Mouse (Mus musculus): Measurements from ENCODE around the gene Tnfaip2. TPM values are rescaled to one million over a fixed set of nuclear protein-coding genes. Genes with fewer than 3 reads are reported as not detected.
A peak's percentile ranks its signal among the peaks of the same experiment; 100 is the strongest.

Tnfaip2 gene
- polyA plus RNA-seq, 2 experiments = 10.0 to 10.2 TPM

- no peak for DNase-seq (ENCODE audit: low spot score)
- no peak for ATAC-seq (ENCODE audit: low FRiP score, low read depth)
- TF ChIP-seq POLR2A (IDR thresholded peaks at IDR 0.05; ENCODE audit: borderline replicate concordance, extremely low read depth, insufficient read depth, insufficient read length) = no peak
- WGBS = 2% methylated on average over 21 of the region's 24 CpGs
- Histone ChIP-seq H3K27me3 (ENCODE audit: control insufficient read depth, insufficient read depth, low read length) (peaks cover 23% of the 10 kb centered on the region), H3K9ac (ENCODE audit: low read depth, low read length, severe bottlenecking) (peak within 1 kb of the TSS; percentile 38), H3K4me2 (replicated peaks; ENCODE audit: low read depth, low read length, severe bottlenecking) (peak within 1 kb of the TSS; percentile 51), H3K27ac (replicated peaks; ENCODE audit: low read depth, low read length) (no peak within 1 kb of the TSS), H3K9me3 (ENCODE audit: control insufficient read depth, low read length) (no peaks in the 10 kb centered on the region), H3K36me3 (ENCODE audit: control insufficient read depth, insufficient read depth, low read length) (no peaks in the 10 kb centered on the region), H3K4me1 (ENCODE audit: control insufficient read depth, insufficient read depth, low read length) (peaks cover 6% of the 10 kb centered on the region), H3K4me3 (replicated peaks; ENCODE audit: low read length) (peak within 1 kb of the TSS; percentile 34)
These were observed 35.6 kb upstream of the Tnfaip2 start, which contains the start of gene Lbhd2 for GRCm38 (mm10) chr12:111406622-111407021. Gene Lbhd2, plus strand, starts transcription at chr12:111406809.

- no peak overlapping the region for H3K9ac ChIP-seq (ENCODE audit: low read depth, low read length, severe bottlenecking)
- no peaks in the 10 kb centered on the region for H3K9me3 ChIP-seq (ENCODE audit: control insufficient read depth, low read length)
- H3K4me1 ChIP-seq (ENCODE audit: control insufficient read depth, insufficient read depth, low read length) = peaks cover 19% of the 10 kb centered on the region
- H3K27me3 ChIP-seq (ENCODE audit: control insufficient read depth, insufficient read depth, low read length) = peaks cover 23% of the 10 kb centered on the region
- no peak for TF ChIP-seq POLR2A (IDR thresholded peaks at IDR 0.05; ENCODE audit: borderline replicate concordance, extremely low read depth, insufficient read depth, insufficient read length)
- H3K4me2 ChIP-seq (replicated peaks; ENCODE audit: low read depth, low read length, severe bottlenecking) = no peak overlapping the region
- H3K27ac ChIP-seq (replicated peaks; ENCODE audit: low read depth, low read length) = no peak overlapping the region
- H3K4me3 ChIP-seq (replicated peaks; ENCODE audit: low read length) = no peak overlapping the region
- WGBS = 33% methylated on average over 5 of the region's 5 CpGs
- no peak for DNase-seq (ENCODE audit: low spot score)
- no peaks in the 10 kb centered on the region for H3K36me3 ChIP-seq (ENCODE audit: control insufficient read depth, insufficient read depth, low read length)
- ATAC-seq (ENCODE audit: low FRiP score, low read depth) = no peak
These were observed 32.7 kb upstream of the Tnfaip2 start for GRCm38 (mm10) chr12:111409583-111409982.

- Histone ChIP-seq H3K9ac (ENCODE audit: low read depth, low read length, severe bottlenecking) (no peak overlapping the region; the same call in 1 of the 2 replicates), H3K27ac (replicated peaks; ENCODE audit: low read depth, low read length) (peak overlapping the region; percentile 28; the same call in 1 of the 2 replicates), H3K27me3 (ENCODE audit: control insufficient read depth, insufficient read depth, low read length) (peaks cover 13% of the 10 kb centered on the region), H3K9me3 (ENCODE audit: control insufficient read depth, low read length) (no peaks in the 10 kb centered on the region), H3K4me1 (ENCODE audit: control insufficient read depth, insufficient read depth, low read length) (peaks cover 19% of the 10 kb centered on the region), H3K36me3 (ENCODE audit: control insufficient read depth, insufficient read depth, low read length) (no peaks in the 10 kb centered on the region), H3K4me2 (replicated peaks; ENCODE audit: low read depth, low read length, severe bottlenecking) (no peak overlapping the region), H3K4me3 (replicated peaks; ENCODE audit: low read length) (no peak overlapping the region)
- ATAC-seq (ENCODE audit: low FRiP score, low read depth) (no peak), DNase-seq (ENCODE audit: low spot score) (no peak)
- 74% methylated on average over 8 of the region's 8 CpGs for WGBS
- no peak for TF ChIP-seq POLR2A (IDR thresholded peaks at IDR 0.05; ENCODE audit: borderline replicate concordance, extremely low read depth, insufficient read depth, insufficient read length)
These were observed 30.5 kb upstream of the Tnfaip2 start for GRCm38 (mm10) chr12:111411631-111412355.

GRCm38 (mm10) chr12:111412581-111413284, 29.5 kb upstream of the Tnfaip2 start:
- H3K36me3 ChIP-seq (ENCODE audit: control insufficient read depth, insufficient read depth, low read length) = no peaks in the 10 kb centered on the region
- no peaks in the 10 kb centered on the region for H3K9me3 ChIP-seq (ENCODE audit: control insufficient read depth, low read length)
- H3K9ac ChIP-seq (ENCODE audit: low read depth, low read length, severe bottlenecking) = peak overlapping the region; percentile 41
- peak overlapping the region; percentile 60 for H3K4me2 ChIP-seq (replicated peaks; ENCODE audit: low read depth, low read length, severe bottlenecking)
- WGBS = 12% methylated on average over 12 of the region's 12 CpGs
- no peak for TF ChIP-seq POLR2A (IDR thresholded peaks at IDR 0.05; ENCODE audit: borderline replicate concordance, extremely low read depth, insufficient read depth, insufficient read length)
- peak overlapping the region; percentile 32 for H3K4me3 ChIP-seq (replicated peaks; ENCODE audit: low read length)
- peak; percentile 38 for ATAC-seq (ENCODE audit: low FRiP score, low read depth)
- peak overlapping the region; percentile 44; the same call in 1 of the 2 replicates for H3K27ac ChIP-seq (replicated peaks; ENCODE audit: low read depth, low read length)
- 0 out of 2 replicates have a peak, but pooled peaks cover 5% of the 10 kb centered on the region for H3K27me3 ChIP-seq (ENCODE audit: control insufficient read depth, insufficient read depth, low read length)
- DNase-seq (ENCODE audit: low spot score) = peak; percentile 53
- peaks cover 25% of the 10 kb centered on the region for H3K4me1 ChIP-seq (ENCODE audit: control insufficient read depth, insufficient read depth, low read length)

- Histone ChIP-seq H3K27ac (replicated peaks; ENCODE audit: low read depth, low read length) (peak overlapping the region; percentile 44; the same call in 1 of the 2 replicates), H3K36me3 (ENCODE audit: control insufficient read depth, insufficient read depth, low read length) (no peaks in the 10 kb centered on the region), H3K9me3 (ENCODE audit: control insufficient read depth, low read length) (no peaks in the 10 kb centered on the region), H3K4me1 (ENCODE audit: control insufficient read depth, insufficient read depth, low read length) (peaks cover 25% of the 10 kb centered on the region), H3K4me3 (replicated peaks; ENCODE audit: low read length) (peak overlapping the region; percentile 32), H3K9ac (ENCODE audit: low read depth, low read length, severe bottlenecking) (peak overlapping the region; percentile 41), H3K27me3 (ENCODE audit: control insufficient read depth, insufficient read depth, low read length) (0 out of 2 replicates have a peak, but pooled peaks cover 5% of the 10 kb centered on the region), H3K4me2 (replicated peaks; ENCODE audit: low read depth, low read length, severe bottlenecking) (peak overlapping the region; percentile 60)
- no peak for TF ChIP-seq POLR2A (IDR thresholded peaks at IDR 0.05; ENCODE audit: borderline replicate concordance, extremely low read depth, insufficient read depth, insufficient read length)
- ATAC-seq (ENCODE audit: low FRiP score, low read depth) (peak; percentile 86), DNase-seq (ENCODE audit: low spot score) (peak; percentile 87)
- 0% methylated on average over 16 of the region's 21 CpGs for WGBS
These were observed 29.0 kb upstream of the Tnfaip2 start for GRCm38 (mm10) chr12:111413300-111413699.
